Mouse (Mus musculus) liver, embryonic 14.5 days (tissue): ENCODE data around the gene Fbxl22.

Experiments used
- CTCF ChIP-seq: IDR thresholded peaks from 2 replicates; pipeline ENCODE4 v1.5.1; 2016; ENCODE audit warnings: antibody characterized with exemption, low read depth, control low read depth
- EP300 ChIP-seq: IDR thresholded peaks from 2 replicates; pipeline ENCODE4 v1.6.1; 2016; ENCODE audit warnings: antibody characterized with exemption, low read depth

DNA sequence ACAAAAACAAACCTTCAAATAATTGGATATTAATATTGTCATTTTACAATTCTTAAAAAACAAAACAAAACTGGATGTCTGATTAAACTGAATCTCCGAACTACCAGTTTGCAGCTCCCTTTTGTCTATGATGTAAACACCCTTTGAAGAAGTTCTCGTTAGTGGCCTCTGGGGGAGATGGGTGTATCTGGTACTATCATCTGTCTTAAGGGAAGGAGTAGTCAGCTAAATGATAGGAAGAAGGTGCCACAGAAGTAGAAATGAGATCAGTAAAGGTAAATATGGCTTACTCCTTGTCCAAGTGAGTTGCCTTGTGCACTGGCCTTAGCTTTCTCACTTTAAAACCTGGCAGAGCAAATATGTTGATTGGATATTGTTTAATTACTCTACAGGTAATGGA, 36.6 kb downstream of the Fbxl22 start:
- no peak for TF ChIP-seq EP300
- TF ChIP-seq CTCF: no peak
